23 mouse cellular contexts compared by ENCODE assay signal in genomic region chr17:46747234-46747633, GRCm38 (mm10). TPM values are rescaled to one million over a fixed set of nuclear protein-coding genes. Genes with fewer than 3 reads are reported as not detected.
"Had no signal": no experiment of that assay in that cellular context is flagged by ENCODE, and none has a peak within 500 bp of the region (broad histone marks: within the 10 kb centered on the region; RNA-seq: fewer than 3 reads in every experiment).

No protein-coding gene starts in this region.

- H3K27ac ChIP-seq: kidney, postnatal 0 days; layer of hippocampus, adult 2 months; limb, embryonic 12.5 days; limb, embryonic 15.5 days; liver, embryonic 14.5 days; neural tube, embryonic 13.5 days; stomach, embryonic 15.5 days had no signal

- DNase-seq: kidney, postnatal 25 days; layer of hippocampus, adult 9-11 months; left cerebral cortex, postnatal 4 days; lung, embryonic 14.5 days; midbrain, embryonic 14.5 days; retina, postnatal 1 day; right cerebral cortex, postnatal 25 days; spleen, adult 18-20 months; thymus, postnatal 25 days had no signal

- ATAC-seq: intestine, postnatal 0 days; lung, postnatal 0 days had no signal

- H3K4me3 ChIP-seq: layer of hippocampus, adult 2 months; limb, embryonic 12.5 days; limb, embryonic 15.5 days; myocyte; neural tube, embryonic 13.5 days; stomach, embryonic 15.5 days had no signal

RNA-seq across cellular contexts. Expression of gene Ptcra, which starts 16.3 kb away (rescaled TPM):
- total RNA-seq: layer of hippocampus, adult 2 months; left cerebral cortex, postnatal 14 days; left cerebral cortex, postnatal 4 days; megakaryocyte-erythroid progenitor cell, adult 5-6 weeks; midbrain, postnatal 0 days had no signal
- polyA plus RNA-seq: large intestine, adult 2 months; lung, postnatal 0 days had no signal
